Mouse (Mus musculus): Measurements from ENCODE around the gene Ptprb. TPM values are rescaled to one million over a fixed set of nuclear protein-coding genes. Genes with fewer than 3 reads are reported as not detected.

The Ptprb gene
- polyA plus RNA-seq (2015; fragmentation: Nextera tagmentation; extraction: Ambion mirVana) = 3.5 and 4.1 TPM in 2 replicates

DNA sequence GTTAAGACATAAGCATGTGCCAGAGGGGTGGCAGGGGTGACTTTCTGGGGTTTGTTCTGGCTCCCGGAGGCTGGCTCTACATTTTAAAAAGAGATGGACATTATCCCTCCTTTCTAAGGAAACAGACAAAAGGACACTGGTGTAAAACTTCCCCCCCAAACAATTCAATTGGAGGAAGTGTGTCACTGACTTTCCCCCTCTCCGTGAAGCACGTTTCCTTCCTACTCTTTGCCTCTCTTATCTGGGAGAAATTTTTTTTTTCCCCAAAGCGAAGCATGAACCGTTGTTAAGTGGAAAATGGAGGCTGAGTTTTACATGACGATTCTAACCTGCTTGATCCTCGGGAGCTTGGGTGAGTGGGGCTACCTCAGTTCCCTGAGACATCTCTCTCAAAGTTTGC is at the start of gene Ptprb:
Gene Ptprb (plus strand): TSS at position 244 of the 400 bp plus-strand sequence.

Other genes starting within 250 kb of the Ptprb start
- 0.14 TPM in 1 of 2 replicates, not detected in the other for gene 4933416C03Rik, start 161.6 kb upstream of the Ptprb start, polyA plus RNA-seq (2015; fragmentation: Nextera tagmentation; extraction: Ambion mirVana)
- gene Kcnmb4, start 198.4 kb downstream of the Ptprb start, polyA plus RNA-seq (2015; fragmentation: Nextera tagmentation; extraction: Ambion mirVana) = 65.8 and 77.6 TPM in 2 replicates